Mouse (Mus musculus): Measurements from ENCODE around the gene Gcnt7. TPM values are rescaled to one million over a fixed set of nuclear protein-coding genes. Genes with fewer than 3 reads are reported as not detected.

The Gcnt7 gene
- polyA plus RNA-seq, 1 experiment from 2014 or later, result 1.5 TPM

Other genes starting within 250 kb of the Gcnt7 start
- gene Mc3r, start 210.1 kb downstream of the Gcnt7 start, polyA plus RNA-seq (2015; fragmentation: Nextera tagmentation; extraction: Ambion mirVana), result not detected in 2 replicates
- 12.0 and 12.8 TPM in 2 replicates for gene Fam210b, start 113.0 kb downstream of the Gcnt7 start, polyA plus RNA-seq (2015; fragmentation: Nextera tagmentation; extraction: Ambion mirVana)
- 112 and 117 TPM in 2 replicates for gene Aurka, start 88.1 kb downstream of the Gcnt7 start, polyA plus RNA-seq (2015; fragmentation: Nextera tagmentation; extraction: Ambion mirVana)
- gene Cstf1, start 87.9 kb downstream of the Gcnt7 start, polyA plus RNA-seq (2015; fragmentation: Nextera tagmentation; extraction: Ambion mirVana), result 36.6 and 38.3 TPM in 2 replicates
- gene Cass4, start 64.8 kb downstream of the Gcnt7 start, polyA plus RNA-seq (2015; fragmentation: Nextera tagmentation; extraction: Ambion mirVana), result 0.32 and 0.36 TPM in 2 replicates
- gene Rtf2, start 18.0 kb downstream of the Gcnt7 start, polyA plus RNA-seq (2015; fragmentation: Nextera tagmentation; extraction: Ambion mirVana), result 81.2 and 85.3 TPM in 2 replicates
- gene Fam209, start 13.9 kb upstream of the Gcnt7 start, polyA plus RNA-seq (2015; fragmentation: Nextera tagmentation; extraction: Ambion mirVana), result 0.64 TPM in 1 of 2 replicates, not detected in the other
- 0.52 and 0.60 TPM in 2 replicates for gene Tfap2c, start 91.0 kb upstream of the Gcnt7 start, polyA plus RNA-seq (2015; fragmentation: Nextera tagmentation; extraction: Ambion mirVana)

Measured in kidney, embryonic 16.5 days (tissue).